Mouse (Mus musculus) left cerebral cortex, adult 18-20 months (tissue): Measurements from ENCODE around the gene Rcsd1. TPM values are rescaled to one million over a fixed set of nuclear protein-coding genes. Genes with fewer than 3 reads are reported as not detected.

ENCODE experiments used
- DNase-seq, 2 experiments: peaks; one replicate each; pipeline ENCODE4 v3.0.0; 2021 to 2022; ENCODE audit warnings: low spot score in 2 of 2, mixed read lengths in 1 of 2
- total RNA-seq, 2 experiments: library from RNA; stranded (reverse); gene quantifications; 2 replicates each; pipeline ENCODE4 v1.2.3; 2021

Rcsd1 gene
- total RNA-seq, 2 experiments from 2014 or later: 6.0 to 7.2 TPM

GRCm38 (mm10) chr1:165717711-165718542 lies 8.4 kb upstream of the Rcsd1 start:
- no peak for DNase-seq

- DNase-seq: no peak
Observed at GRCm38 (mm10) chr1:165716426-165716825, 6.9 kb upstream of the Rcsd1 start.

GRCm38 (mm10) chr1:165713798-165714197 lies 4.2 kb upstream of the Rcsd1 start:
- DNase-seq: no peak

- DNase-seq: no peak
Observed at GRCm38 (mm10) chr1:165711914-165712313, 2.4 kb upstream of the Rcsd1 start.

- DNase-seq: no peak
Observed at GRCm38 (mm10) chr1:165708686-165709380, 724 bp downstream of the Rcsd1 start.

- no peak for DNase-seq
Observed at GRCm38 (mm10) chr1:165707640-165708322, 1.8 kb downstream of the Rcsd1 start.

- no peak for DNase-seq
Observed at GRCm38 (mm10) chr1:165707241-165707639, 2.3 kb downstream of the Rcsd1 start.

- DNase-seq: no peak
Observed at GRCm38 (mm10) chr1:165706492-165706891, 3.1 kb downstream of the Rcsd1 start.

- no peak for DNase-seq
Observed at GRCm38 (mm10) chr1:165705868-165706348, 3.6 kb downstream of the Rcsd1 start.

GRCm38 (mm10) chr1:165705368-165705767 lies 4.2 kb downstream of the Rcsd1 start:
- DNase-seq: no peak

- DNase-seq: no peak
Observed at GRCm38 (mm10) chr1:165704841-165705240, 4.7 kb downstream of the Rcsd1 start.

- no peak for DNase-seq
Observed at GRCm38 (mm10) chr1:165702221-165703031, 7.1 kb downstream of the Rcsd1 start.

GRCm38 (mm10) chr1:165701562-165701961 lies 8.0 kb downstream of the Rcsd1 start:
- no peak for DNase-seq

- no peak for DNase-seq
Observed at GRCm38 (mm10) chr1:165700933-165701518, 8.5 kb downstream of the Rcsd1 start.

- DNase-seq: no peak
Observed at GRCm38 (mm10) chr1:165700376-165700815, 9.2 kb downstream of the Rcsd1 start.

- no peak for DNase-seq
Observed at GRCm38 (mm10) chr1:165697701-165698100, 11.9 kb downstream of the Rcsd1 start.

GRCm38 (mm10) chr1:165696870-165697269 lies 12.7 kb downstream of the Rcsd1 start:
- no peak for DNase-seq

GRCm38 (mm10) chr1:165696040-165696439 lies 13.5 kb downstream of the Rcsd1 start:
- DNase-seq: no peak

- DNase-seq: no peak
Observed at GRCm38 (mm10) chr1:165695392-165696014, 14.1 kb downstream of the Rcsd1 start.

GRCm38 (mm10) chr1:165693856-165694255 lies 15.7 kb downstream of the Rcsd1 start:
- DNase-seq: no peak
